Mouse (Mus musculus) midbrain, embryonic 11.5 days (tissue): ENCODE results near the gene Pygm. TPM values are rescaled to one million over a fixed set of nuclear protein-coding genes. Genes with fewer than 3 reads are reported as not detected.

ENCODE experiments used
- ATAC-seq: fragments of 200-750 bp; cut with Nextera tagmentation; 2 replicates; pipeline ENCODE4 v1.8.0; 2017; ENCODE audit warnings: moderate TSS enrichment, moderate library complexity; ENCODE audit not compliant: low FRiP score
- DNase-seq: peaks from one replicate; pipeline ENCODE4 v3.0.0; 2015; ENCODE audit warnings: low spot score; ENCODE audit errors: missing footprints
- H3K27ac ChIP-seq: fragments of 300-500 bp; sonication (generic); 2 replicates; pipeline ENCODE4 v1.5.1; 2014; ENCODE audit warnings: low read depth, low read length
- H3K27me3 ChIP-seq: fragments of 300-500 bp; sonication (generic); 2 replicates; pipeline ENCODE4 v1.6.1; 2014; ENCODE audit warnings: mild to moderate bottlenecking, low read length, moderate library complexity, mixed read lengths; ENCODE audit not compliant: control insufficient read depth, insufficient read depth
- H3K36me3 ChIP-seq: fragments of 300-500 bp; sonication (generic); 2 replicates; pipeline ENCODE4 v1.6.1; 2014; ENCODE audit warnings: mild to moderate bottlenecking, low read length, moderate library complexity, mixed read lengths; ENCODE audit not compliant: control insufficient read depth, insufficient read depth
- H3K4me1 ChIP-seq: fragments of 300-500 bp; sonication (generic); 2 replicates; pipeline ENCODE4 v1.6.1; 2014; ENCODE audit warnings: low read length; ENCODE audit not compliant: control insufficient read depth, insufficient read depth
- H3K4me2 ChIP-seq: fragments of 300-500 bp; sonication (generic); 2 replicates; pipeline ENCODE4 v1.6.1; 2014; ENCODE audit warnings: mild to moderate bottlenecking, moderate library complexity
- H3K4me3 ChIP-seq: fragments of 300-500 bp; sonication (generic); 2 replicates; pipeline ENCODE4 v1.5.1; 2014; ENCODE audit warnings: low read depth, low read length
- H3K9ac ChIP-seq: fragments of 300-500 bp; sonication (generic); 2 replicates; pipeline ENCODE4 v1.6.1; 2014; ENCODE audit warnings: low read length
- H3K9me3 ChIP-seq: fragments of 300-500 bp; sonication (generic); 2 replicates; pipeline ENCODE4 v1.6.1; 2016; ENCODE audit warnings: low read length; ENCODE audit not compliant: control insufficient read depth
- WGBS: fragments of 180-500 bp; shearing (Covaris S2); extraction: QIAGEN DNeasy Blood & Tissue Kit; methylation state at CpG from one replicate; pipeline ENCODE4 v1.1.7; 2014; 5-methylcytosine and 5-hydroxymethylcytosine counted together
- polyA plus RNA-seq: library from polyadenylated mRNA; unstranded; fragments of >200 nt; fragmentation: Nextera tagmentation; extraction: Ambion mirVana; gene quantifications from 2 replicates; pipeline ENCODE4 v1.2.1, GENCODE M21; 2014

Gene Pygm
- polyA plus RNA-seq, 1 experiment from 2014 or later, result 0.81 TPM

DNA sequence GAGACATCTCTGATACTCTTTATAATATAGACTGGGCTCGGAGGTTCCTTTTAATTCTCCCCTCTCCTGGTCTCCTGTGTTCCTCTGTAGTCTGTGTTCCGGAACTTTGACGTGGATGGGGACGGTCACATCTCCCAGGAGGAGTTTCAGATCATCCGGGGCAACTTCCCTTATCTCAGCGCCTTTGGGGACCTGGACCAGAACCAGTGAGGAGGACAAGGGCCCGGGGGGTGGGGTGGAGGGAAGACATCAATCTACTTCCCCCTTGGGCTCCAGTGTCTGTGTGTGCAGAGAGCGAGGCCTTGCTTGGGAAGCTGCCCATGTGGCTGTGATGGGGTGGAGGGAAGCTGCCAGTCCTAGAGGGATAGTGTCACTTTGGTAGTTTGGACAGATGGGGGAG lies 24.6 kb downstream of the Pygm start:
- Histone ChIP-seq H3K4me2 (no peak overlapping the region), H3K27ac (no peak overlapping the region), H3K4me1 (no peaks in the 10 kb centered on the region), H3K36me3 (no peaks in the 10 kb centered on the region), H3K27me3 (no peaks in the 10 kb centered on the region), H3K4me3 (no peak overlapping the region), H3K9me3 (no peaks in the 10 kb centered on the region), H3K9ac (no peak overlapping the region)
- DNase-seq (no peak), ATAC-seq (no peak)
- WGBS, result 77% methylated on average over 8 of the region's 8 CpGs

DNA sequence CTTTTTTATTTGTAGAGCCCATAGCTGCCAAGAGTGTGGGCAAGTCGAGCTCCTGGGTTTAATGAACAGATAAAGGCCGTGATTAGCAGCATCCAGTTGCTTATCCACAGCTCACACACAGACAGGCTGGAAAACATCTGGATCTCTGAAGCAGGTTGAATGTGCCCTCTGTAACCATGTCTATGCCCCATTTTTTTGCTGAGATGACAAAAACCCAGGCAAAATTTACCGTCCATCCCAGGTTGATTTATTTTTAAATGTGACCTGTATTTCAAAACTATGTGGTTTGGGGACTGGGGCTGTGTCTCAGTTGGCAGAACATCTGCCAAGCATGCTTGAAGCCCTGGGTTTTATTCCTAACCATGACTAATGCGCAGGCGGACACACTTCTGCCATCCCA lies 25.0 kb downstream of the Pygm start:
- H3K9me3 ChIP-seq, result no peaks in the 10 kb centered on the region
- H3K9ac ChIP-seq, result no peak overlapping the region
- whole genome bisulfite sequencing, result 85% methylated on average over 5 of the region's 5 CpGs

DNA sequence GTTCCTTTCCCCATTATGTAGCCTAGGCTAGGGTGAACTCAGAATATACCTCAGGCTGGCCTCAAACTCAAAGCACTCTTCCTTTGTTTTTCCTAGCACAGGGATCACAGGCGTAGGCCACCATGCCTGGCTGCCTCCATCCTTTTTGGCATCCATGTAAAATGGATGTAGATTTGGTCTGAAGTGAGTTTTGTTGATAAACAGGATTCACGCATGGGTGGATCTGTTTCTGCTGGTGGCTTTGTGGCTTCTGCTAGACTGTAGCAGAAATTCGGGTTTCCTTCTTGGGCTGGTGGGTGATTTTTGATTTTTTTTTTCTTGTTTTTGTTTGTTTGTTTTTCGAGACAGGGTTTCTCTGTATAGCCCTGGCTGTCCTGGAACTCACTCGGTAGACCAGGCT lies 25.7 kb downstream of the Pygm start:
- Histone ChIP-seq H3K36me3 (no peaks in the 10 kb centered on the region), H3K27me3 (no peaks in the 10 kb centered on the region), H3K9me3 (no peaks in the 10 kb centered on the region), H3K27ac (no peak overlapping the region), H3K9ac (no peak overlapping the region), H3K4me2 (no peak overlapping the region), H3K4me3 (no peak overlapping the region), H3K4me1 (0 out of 2 replicates have a peak, but pooled peaks cover 3% of the 10 kb centered on the region)
- ATAC-seq (no peak), DNase-seq (no peak)
- WGBS, result 87% methylated on average over 5 of the region's 5 CpGs

More for the DNA sequence above, 25.0 kb downstream of the Pygm start:
- Histone ChIP-seq H3K4me3 (no peak overlapping the region), H3K4me1 (no peaks in the 10 kb centered on the region), H3K4me2 (no peak overlapping the region), H3K27me3 (no peaks in the 10 kb centered on the region), H3K36me3 (no peaks in the 10 kb centered on the region), H3K27ac (no peak overlapping the region)
- ATAC-seq (no peak), DNase-seq (no peak)

DNA sequence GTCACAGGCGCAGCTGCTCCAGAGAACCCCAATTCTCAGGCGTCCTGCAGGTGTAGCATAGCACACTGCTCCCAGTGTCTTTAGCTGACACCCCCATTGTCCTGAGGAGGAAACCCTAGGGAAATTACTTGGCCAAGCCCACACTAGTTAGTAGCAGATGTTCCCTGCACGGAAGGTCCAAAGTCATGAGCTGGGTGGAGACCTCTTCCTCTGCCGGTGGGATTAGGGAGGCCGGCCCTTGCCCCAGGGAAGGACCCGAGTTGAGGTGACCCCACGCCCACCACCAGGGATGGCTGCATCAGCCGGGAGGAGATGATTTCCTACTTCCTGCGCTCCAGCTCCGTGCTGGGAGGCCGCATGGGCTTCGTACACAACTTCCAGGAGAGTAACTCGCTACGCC lies 28.6 kb downstream of the Pygm start:
- DNase-seq (no peak), ATAC-seq (no peak)
- Histone ChIP-seq H3K27me3 (no peaks in the 10 kb centered on the region), H3K4me1 (peaks cover 31% of the 10 kb centered on the region), H3K36me3 (no peaks in the 10 kb centered on the region), H3K9ac (no peak overlapping the region), H3K27ac (no peak overlapping the region), H3K4me2 (no peak overlapping the region), H3K9me3 (no peaks in the 10 kb centered on the region), H3K4me3 (no peak overlapping the region)
- whole genome bisulfite sequencing, result 64% methylated on average over 14 of the region's 14 CpGs

DNA sequence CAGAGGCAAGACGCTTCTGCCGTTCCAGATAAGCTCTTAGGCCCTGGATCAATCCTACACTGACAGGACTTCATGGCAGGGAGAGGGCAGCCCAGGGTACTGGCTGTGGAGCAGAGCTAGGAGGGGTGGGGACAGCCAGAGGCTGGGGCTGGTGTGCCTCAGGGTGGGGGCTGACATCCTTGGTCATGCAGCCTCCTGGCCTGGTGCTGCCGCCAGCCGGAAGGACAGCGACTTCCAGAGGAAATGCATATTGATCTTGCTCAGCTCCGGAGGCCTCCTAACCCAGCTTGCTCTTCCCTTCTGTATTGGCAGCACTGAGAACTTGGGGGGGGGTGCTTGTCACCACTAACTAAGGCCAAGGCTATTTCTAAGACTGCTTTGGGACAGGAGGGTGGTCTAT lies 31.3 kb downstream of the Pygm start:
- 33% methylated on average over 6 of the region's 6 CpGs for WGBS

DNA sequence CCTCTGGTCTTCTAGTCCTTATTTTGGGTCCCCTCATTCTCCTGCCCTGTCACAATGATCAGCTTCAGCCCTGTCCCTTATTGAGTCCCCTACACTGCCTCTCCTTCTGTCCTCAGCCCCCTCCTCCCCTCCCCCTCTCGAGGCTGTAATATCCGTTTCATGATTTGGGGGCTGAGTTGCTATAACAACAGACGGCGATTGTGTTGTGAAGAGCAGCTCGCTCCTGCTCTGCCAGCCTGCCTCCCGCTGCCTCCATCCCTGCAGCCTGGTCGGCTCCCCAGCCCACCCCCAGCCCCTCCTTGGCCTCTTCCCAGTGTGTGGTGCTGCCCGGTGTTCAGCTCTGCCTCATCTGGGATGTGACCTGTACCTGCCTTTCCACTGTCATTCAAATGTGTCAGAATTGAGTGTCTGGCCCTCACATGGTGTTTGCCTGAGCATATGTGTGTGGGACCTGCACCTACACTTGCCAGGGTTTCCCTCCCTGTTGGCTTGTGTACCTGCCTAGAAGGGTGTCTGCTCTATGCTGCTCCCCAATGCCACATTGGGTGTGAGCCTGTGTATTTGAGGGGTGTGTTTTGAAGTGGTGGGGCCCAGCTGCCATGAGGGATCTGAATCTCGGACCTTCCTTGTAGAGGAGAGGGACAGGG lies 32.0 kb downstream of the Pygm start:
- WGBS, result 2% methylated on average over 9 of the region's 9 CpGs
- H3K9ac ChIP-seq, result peak overlapping the region; percentile 24; the same call in 1 of the 2 replicates
- H3K4me3 ChIP-seq, result no peak overlapping the region

More for the DNA sequence above, 31.3 kb downstream of the Pygm start:
- ATAC-seq, result no peak
- Histone ChIP-seq H3K9ac (peak overlapping the region; percentile 35; the same call in 1 of the 2 replicates), H3K9me3 (no peaks in the 10 kb centered on the region), H3K36me3 (no peaks in the 10 kb centered on the region), H3K4me3 (no peak overlapping the region), H3K27me3 (peaks cover 11% of the 10 kb centered on the region), H3K27ac (peak overlapping the region; percentile 25), H3K4me1 (peaks cover 43% of the 10 kb centered on the region), H3K4me2 (peak overlapping the region; percentile 24; the same call in 1 of the 2 replicates)
- DNase-seq, result peak; percentile 90

DNA sequence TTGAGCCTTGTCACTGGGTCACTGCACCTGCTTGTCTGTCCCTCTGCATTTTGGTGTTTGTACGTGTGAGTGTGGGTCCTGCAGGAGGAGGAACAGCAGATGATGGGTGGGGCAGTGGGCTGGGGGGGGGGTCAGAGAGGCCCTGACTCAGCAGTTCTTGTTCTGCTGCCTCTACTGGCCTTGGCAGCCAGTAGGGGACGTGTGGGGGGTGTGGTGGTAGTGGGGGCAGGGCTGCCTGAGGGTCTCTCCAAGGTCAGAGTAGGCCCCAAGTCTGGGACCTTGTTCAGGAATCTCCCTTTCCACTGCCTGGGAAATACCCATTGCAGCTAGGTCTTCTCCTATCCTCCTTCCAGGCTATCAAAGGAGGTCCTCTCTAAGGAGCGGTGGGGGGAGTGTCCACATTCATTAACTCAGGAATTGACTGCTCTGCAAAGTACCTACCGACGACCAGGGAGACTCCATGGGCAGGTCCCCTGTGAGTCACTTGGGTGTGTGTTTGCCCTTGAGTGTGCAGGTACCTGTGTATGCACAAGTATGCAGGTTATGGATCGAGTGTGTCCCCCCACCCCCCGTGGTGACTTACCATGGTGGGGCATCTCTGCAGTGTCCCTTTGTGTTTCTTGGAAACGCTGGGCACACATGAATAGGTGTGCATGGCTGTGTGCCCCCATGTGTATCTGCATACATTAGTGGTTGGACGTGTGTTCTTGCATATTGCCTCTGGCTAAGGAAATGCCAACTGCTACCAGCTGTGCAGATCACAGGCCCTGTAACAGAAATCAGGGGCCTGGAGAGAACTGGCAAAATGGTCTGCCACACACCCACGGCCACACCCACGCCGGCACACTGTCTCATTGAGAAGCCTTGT lies 32.9 kb downstream of the Pygm start:
- H3K9me3 ChIP-seq, result no peaks in the 10 kb centered on the region
- peak overlapping the region; percentile 24; the same call in 1 of the 2 replicates for H3K9ac ChIP-seq
- ATAC-seq (no peak), DNase-seq (peak; percentile 77)
- H3K27ac ChIP-seq, result peak overlapping the region; percentile 48; the same call in 1 of the 2 replicates
- H3K27me3 ChIP-seq, result peaks cover 17% of the 10 kb centered on the region
- H3K4me1 ChIP-seq, result peaks cover 47% of the 10 kb centered on the region
- H3K36me3 ChIP-seq, result no peaks in the 10 kb centered on the region
- WGBS, result 65% methylated on average over 12 of the region's 12 CpGs
- no peak overlapping the region for H3K4me3 ChIP-seq
- H3K4me2 ChIP-seq, result no peak overlapping the region

More for the DNA sequence above, 32.0 kb downstream of the Pygm start:
- ATAC-seq, result peak; percentile 72
- Histone ChIP-seq H3K4me1 (peaks cover 47% of the 10 kb centered on the region), H3K27ac (peak overlapping the region; percentile 48), H3K4me2 (peak overlapping the region; percentile 24), H3K27me3 (peaks cover 17% of the 10 kb centered on the region), H3K9me3 (no peaks in the 10 kb centered on the region), H3K36me3 (no peaks in the 10 kb centered on the region)
- DNase-seq, result peak; percentile 93

DNA sequence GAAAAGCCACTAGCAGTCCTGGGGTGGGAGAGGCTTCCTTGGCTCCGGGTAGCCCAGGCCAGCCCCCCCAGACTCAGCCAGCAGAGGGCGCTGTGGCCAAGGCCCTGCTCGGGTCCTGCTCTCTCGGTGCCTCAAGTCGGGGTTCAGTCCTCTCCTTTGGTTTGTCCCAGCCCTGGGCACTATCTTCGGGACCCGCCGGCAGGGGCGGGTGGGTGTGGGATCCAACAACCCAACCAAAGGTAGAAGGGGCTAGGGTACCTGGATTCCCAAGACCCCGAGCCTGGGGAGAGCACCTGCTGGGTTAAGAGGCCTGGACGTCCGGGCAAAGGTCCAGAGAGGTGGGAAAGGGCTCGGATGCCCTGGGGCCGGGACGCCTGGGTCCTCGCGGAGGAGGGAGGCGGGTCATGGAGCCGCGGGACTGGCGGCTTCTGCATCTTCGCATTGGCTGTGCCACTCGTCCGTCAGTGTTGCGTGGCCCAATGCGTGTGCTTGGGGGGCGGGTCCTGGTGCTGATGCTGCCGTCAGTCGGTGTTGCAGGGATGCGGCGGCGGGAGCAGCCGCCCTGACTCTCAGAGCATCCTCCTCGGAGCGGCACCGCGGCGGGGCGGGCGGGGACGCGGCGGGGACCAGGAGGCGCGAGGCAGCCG lies 34.2 kb downstream of the Pygm start, which contains the start of gene Nrxn2:
TSS of gene Nrxn2 (plus strand) at position 499 of the 647 bp plus-strand sequence.
- ATAC-seq, result peak; percentile 90
- DNase-seq, result peak; percentile 100
- H3K4me1 ChIP-seq, result peaks cover 47% of the 10 kb centered on the region
- no peaks in the 10 kb centered on the region for H3K9me3 ChIP-seq
- WGBS, result under 1% methylated on average over 41 of the region's 46 CpGs
- H3K36me3 ChIP-seq, result no peaks in the 10 kb centered on the region
- H3K4me3 ChIP-seq, result peak within 1 kb of the TSS; percentile 51
- peak within 1 kb of the TSS; percentile 73 for H3K9ac ChIP-seq
- H3K27me3 ChIP-seq, result peaks cover 17% of the 10 kb centered on the region
- H3K27ac ChIP-seq, result peak within 1 kb of the TSS; percentile 60; the same call in 1 of the 2 replicates
- peak within 1 kb of the TSS; percentile 84 for H3K4me2 ChIP-seq
